Mouse (Mus musculus): ENCODE measurements around the gene Hacd1.
A peak's percentile ranks its signal among the peaks of the same experiment; 100 is the strongest.
"Not testable (repeated sequence)": the region's sequence is repeated elsewhere in the genome, so short reads cannot be mapped to it uniquely, and the experiment has no call there.

Gene Hacd1

GRCm38 (mm10) chr2:14055566-14056331 lies at the start of gene Hacd1:
TSS of gene Hacd1 (minus strand) at chr2:14056135.
- peak; percentile 86 for DNase-seq

DNA sequence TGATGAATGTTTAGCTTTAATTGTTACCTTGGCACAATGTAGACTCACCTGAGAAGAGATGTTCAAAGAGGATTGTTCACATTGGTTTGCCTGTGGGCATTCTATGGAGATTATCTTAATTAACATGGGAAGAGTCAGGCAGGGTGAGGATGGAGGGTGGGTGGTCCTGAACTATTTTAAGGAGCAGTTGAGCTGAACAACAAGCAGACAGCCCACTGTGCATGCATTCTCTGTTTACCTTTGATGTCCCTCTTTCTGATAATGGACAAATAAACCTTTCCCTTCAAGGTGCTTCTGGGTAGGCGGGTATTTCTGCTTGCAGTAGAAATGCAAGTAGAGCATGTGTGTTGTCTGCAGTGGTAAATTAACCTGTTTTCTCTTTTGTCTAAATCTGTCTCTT lies 48.0 kb upstream of the Hacd1 start:
- no peak for DNase-seq

- no peak for DNase-seq
Observed at GRCm38 (mm10) chr2:14102603-14103002, 46.7 kb upstream of the Hacd1 start.

DNA sequence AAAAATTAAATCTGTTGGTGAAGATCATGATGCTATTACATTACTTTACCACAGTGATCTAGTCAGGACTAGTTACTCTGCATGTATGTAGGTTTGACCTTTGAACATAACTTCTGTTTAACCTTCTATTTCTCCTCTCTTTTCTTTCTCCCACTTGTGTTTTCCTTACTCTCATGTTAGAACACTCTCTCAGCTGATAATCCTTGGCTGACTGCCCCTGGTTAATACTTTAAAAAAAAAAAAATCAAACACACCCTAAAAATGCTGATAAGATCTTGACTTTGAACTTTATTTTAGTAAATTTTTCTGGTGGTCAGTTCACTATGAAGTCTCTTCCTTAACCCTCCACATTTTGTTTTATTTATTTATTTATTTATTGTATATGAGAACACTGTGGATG lies 44.6 kb upstream of the Hacd1 start:
- no peak for DNase-seq

GRCm38 (mm10) chr2:14078527-14078926 lies 22.6 kb upstream of the Hacd1 start:
- DNase-seq = not testable (repeated sequence)

GRCm38 (mm10) chr2:14074221-14074901 lies 18.4 kb upstream of the Hacd1 start:
- DNase-seq = no peak

DNA sequence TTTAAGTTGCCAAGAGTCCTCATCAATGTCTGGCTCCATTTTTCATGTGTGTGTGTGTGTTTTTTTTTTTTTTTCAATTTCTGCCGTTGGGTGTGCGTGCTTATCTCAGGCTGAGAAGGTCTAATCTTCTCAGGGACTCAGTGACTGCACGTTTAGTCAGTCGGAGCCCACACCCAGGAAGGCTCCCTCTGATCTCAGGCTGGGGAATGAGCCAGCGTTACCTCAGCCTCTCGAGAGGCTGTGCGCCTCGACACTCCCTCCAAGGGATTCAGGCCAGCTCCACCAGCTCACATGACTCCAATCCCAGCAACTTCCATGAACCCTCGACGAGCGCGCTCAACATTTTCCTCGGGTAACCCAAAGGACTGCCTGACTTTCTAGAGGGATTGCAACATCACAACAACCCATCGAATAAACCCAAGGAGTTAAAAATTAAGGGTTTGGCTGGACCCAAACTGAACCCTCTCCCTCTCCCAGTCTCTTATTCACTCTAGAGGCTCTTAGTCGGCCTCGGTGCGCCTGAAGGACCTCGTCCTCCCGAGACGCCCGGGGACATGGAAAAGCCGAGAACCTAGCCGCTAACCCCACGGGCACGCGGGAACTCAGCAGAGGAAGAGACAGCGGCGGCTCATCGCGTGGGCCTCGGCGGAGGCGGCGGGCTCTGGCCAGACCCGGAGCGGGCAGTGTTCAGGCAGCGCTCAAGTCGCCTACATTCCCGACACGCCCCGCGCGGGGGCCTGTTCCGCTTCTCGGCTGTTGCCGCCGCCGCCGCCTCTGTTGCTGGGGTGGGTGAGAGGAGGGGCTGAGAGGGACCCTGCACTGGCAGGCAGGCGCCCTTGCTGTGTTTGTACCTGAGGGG lies 17.7 kb upstream of the Hacd1 start, which contains the start of gene Stam:
Stam (plus strand) TSS at position 737 of the 859 bp plus-strand sequence.
- DNase-seq = peak; percentile 93

DNA sequence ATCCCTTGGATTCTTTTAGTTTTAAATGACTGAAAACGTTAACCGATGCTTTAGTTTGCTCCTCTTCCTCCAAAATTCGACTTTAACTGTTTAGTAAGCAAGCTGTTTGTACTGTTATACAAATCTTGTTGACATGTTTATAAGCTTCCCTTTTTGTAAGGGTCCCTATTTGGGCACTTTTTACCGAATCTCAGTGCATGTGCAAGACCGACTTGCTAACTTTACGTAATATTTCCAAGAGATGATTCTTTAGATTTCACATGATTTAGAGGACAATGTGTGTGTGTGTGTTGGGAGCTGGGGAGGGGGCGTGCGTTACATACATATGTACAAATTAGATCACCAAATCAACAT lies 17.1 kb upstream of the Hacd1 start:
- no peak for DNase-seq

- no peak for DNase-seq
Observed at GRCm38 (mm10) chr2:14070466-14070865, 14.5 kb upstream of the Hacd1 start.

- no peak for DNase-seq
Observed at GRCm38 (mm10) chr2:14069027-14069426, 13.1 kb upstream of the Hacd1 start.

DNA sequence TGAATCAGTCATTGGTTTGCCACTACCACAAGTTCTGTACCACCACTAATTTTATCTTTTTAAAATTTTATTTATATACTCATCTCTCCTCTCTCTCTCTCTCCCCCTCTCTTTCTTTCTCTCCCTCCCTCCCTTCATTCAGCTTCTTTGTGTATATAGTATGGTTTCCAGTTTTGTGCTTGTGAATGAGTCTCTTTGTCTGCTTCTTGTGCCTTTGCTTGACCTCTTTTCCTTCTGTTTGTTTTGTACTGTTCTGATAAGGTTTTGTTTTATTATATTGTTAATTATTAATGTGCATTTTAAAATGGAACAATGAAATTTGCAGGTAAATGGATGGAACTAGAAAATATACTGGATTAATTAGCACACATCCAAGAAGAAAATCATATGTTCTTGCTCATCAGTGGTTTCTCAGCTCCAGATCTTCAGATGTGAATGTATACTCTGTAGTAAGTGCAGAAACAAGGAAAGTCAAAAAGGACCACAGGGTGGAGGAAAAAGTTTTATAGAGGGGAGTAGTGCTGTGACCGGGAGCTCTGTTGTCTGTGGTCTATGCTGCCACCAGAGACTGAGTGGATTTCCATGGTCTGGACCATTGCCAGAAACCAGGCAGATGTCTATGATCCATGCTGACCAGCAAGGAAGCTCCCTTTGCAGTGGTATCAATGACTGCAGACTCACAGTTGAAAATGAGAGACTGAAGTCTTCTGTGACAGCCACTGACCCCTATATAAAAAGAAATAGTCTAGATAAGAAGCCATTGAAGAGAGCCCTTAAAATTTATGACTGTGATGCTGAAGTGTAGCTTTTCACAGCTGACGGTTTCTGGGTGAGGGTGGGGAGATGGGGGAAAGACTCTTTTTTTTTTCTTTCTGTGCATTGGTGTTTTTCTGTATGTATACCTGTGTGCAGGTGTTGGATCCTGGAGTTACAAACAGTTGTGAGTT lies 10.0 kb upstream of the Hacd1 start:
- no peak for DNase-seq

DNA sequence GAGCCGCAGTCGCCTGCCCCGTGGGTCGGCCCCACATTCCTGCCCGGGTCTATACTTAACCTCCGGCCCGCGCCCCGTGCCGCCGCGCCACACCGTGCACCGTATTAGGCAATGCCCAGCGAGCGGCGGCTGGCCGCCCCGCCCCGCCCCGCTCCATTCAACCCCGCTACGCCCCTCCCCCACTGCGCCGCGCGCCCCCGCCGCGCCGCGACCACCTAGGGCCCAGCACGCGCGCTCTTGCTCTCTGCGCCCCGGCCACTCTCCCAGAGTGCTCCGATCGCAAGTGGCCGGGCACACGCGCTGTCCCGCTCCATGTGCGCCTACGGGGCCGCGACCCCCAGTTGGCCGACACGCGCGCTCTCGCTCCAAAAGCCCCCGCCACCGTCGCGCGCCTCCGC lies 768 bp downstream of the Hacd1 start:
- peak; percentile 79 for DNase-seq

DNA sequence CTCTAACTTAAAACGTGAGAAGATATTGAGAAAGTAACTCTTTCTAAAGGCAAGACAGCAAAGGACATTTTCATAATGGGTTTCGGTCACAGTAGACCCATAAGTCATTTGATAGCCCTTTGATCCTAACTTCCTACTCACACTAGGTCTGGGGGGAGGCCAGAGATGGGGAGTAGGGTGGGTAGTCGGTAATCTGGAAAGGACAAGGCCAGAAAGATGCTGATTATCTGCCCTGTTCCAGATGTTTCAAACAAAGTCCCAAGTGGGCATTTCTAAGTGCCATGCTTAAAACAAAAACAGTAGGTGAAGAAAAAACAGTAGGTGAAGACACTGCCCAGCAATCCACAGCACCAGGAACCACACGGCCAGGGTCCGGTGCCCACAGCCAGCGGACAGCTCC lies 1.2 kb downstream of the Hacd1 start:
- no peak for DNase-seq

DNA sequence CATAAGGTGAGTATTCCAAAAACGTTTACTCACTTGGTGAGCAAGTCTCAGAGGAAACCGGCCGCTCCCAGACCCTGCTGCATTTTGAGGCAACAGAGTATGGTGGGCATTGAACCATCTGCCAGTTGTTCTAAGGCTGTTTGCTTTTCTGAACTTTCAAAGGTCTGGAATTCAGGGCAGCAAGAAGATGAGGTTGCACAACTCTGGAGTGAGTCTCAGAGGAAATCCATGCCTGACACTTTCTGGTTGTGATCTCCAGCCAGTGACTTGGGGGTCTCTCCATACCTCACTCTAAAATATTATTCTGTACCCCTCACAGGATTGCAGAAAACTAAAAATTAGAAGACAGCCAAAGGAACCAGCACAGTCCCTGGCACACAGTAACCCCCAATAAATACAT lies 1.8 kb downstream of the Hacd1 start:
- no peak for DNase-seq

DNA sequence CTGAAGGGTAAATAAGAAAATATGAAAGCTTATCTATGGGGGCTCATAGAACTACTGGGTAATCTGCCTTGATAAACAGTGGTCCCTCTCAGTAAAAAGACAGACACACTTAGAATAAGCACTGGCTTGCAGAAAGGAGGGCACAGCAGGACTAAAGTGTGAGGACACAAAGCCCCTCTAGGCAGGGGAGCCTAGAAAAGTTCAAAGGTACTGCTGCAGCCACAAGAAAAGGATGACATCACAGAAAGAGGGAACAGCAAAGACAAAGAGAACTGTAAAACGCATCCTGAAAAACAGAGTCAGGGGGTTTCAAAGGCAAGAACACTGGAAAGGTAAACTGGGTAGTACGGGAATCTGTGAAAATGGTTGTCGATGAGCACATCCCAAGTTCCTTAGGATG lies 2.3 kb downstream of the Hacd1 start:
- DNase-seq = no peak

DNA sequence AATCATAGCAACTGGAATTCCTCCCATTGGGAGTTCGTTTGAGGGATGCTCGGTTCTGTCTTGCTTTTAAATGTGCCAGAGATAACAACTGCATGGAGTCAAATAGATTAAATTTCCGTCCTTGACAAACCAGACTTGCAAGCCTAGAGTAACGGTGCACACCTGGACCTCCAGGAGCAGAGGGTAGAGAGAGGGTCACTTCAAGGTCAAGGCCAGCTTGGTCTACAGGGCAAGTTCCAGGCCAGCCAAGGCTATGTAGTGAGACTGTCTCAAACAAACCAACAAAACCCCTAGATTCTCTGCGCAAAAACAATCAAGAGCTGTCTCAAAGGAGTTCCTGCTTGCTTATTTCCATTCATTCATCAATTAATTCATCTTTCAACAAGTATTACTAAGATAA lies 7.1 kb downstream of the Hacd1 start:
- DNase-seq = no peak

GRCm38 (mm10) chr2:14048381-14048780 lies 7.6 kb downstream of the Hacd1 start:
- peak; percentile 61 for DNase-seq

DNA sequence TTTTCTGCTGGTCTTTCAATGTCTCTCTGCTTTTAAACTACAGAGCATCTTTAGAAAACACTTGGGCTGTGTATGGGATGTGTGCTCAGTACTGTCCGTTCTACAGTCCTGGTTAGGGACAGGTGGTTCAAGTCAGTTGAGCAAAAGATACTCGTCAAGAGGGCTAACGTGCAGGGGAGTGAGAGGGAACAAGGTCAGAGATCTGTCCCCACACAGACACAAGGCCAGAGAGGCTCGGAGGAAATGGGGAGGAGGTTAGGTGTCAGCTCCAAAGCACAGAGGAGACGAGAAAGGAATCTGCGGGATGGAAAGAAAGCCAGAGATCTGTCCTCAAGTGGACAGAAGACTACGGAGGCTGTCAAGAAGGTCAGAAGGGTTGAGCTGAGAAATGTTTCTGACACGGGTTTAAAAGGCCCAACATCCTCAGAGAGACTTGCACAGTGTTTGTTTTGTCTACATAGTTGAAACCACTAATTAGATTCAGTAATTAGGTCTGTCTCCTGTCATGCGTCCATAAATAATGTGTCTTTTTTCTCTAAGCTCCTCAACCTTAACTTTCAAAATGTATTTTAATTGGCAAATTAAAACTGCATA lies 12.3 kb downstream of the Hacd1 start:
- DNase-seq = no peak

- no peak for DNase-seq
Observed at GRCm38 (mm10) chr2:14043011-14043410, 12.9 kb downstream of the Hacd1 start.

- DNase-seq = no peak
Observed at GRCm38 (mm10) chr2:14041249-14041648, 14.7 kb downstream of the Hacd1 start.

- no peak for DNase-seq
Observed at GRCm38 (mm10) chr2:14019228-14019627, 36.7 kb downstream of the Hacd1 start.

GRCm38 (mm10) chr2:14005121-14005520 lies 50.8 kb downstream of the Hacd1 start:
- DNase-seq = no peak
